ENCODE assay signal across 8 mouse cellular contexts in genomic region chr13:110097424-110098050, GRCm38 (mm10).
DNase-seq lines count a peak whose midpoint lies in the region; ATAC-seq and TF ChIP-seq lines count a peak whose summit lies in the region.

No protein-coding gene starts in this region.

- 0 out of 2 replicates have a peak overlapping the region, but pooled peaks have one; percentile 24 for H3K27ac ChIP-seq in forebrain, embryonic 16.5 days (ENCODE audit: low read length)
- no peak overlapping the region for H3K27ac ChIP-seq in forebrain, embryonic 11.5 days (ENCODE audit: low read depth, low read length)
- H3K27ac ChIP-seq in lung, embryonic 14.5 days (ENCODE audit: low read depth) = 0 out of 2 replicates have a peak overlapping the region, but pooled peaks have one; percentile 13
- H3K27ac ChIP-seq in lung, postnatal 0 days (ENCODE audit: low read length) = no peak overlapping the region

- H3K9ac ChIP-seq in forebrain, embryonic 16.5 days (replicated peaks; ENCODE audit: low read depth, low read length) = no peak overlapping the region
- H3K9ac ChIP-seq in forebrain, embryonic 11.5 days (ENCODE audit: low read length) = no peak overlapping the region
- H3K9ac ChIP-seq in lung, embryonic 14.5 days = no peak overlapping the region
- no peak overlapping the region for H3K9ac ChIP-seq in lung, postnatal 0 days (replicated peaks; ENCODE audit: low read depth)

- no peak for TF ChIP-seq POLR2A in brain, embryonic 14.5 days (IDR thresholded peaks at IDR 0.05; ENCODE audit: borderline replicate concordance, extremely low read depth, insufficient read depth, insufficient read length, poor library complexity, severe bottlenecking)

- peaks cover 11% of the 10 kb centered on the region for H3K4me1 ChIP-seq in forebrain, embryonic 16.5 days (replicated peaks; ENCODE audit: control insufficient read depth, insufficient read depth, low read length)
- no peaks in the 10 kb centered on the region; the same call in 1 of the 2 replicates for H3K4me1 ChIP-seq in forebrain, embryonic 11.5 days (replicated peaks; ENCODE audit: control insufficient read depth, insufficient read depth, low read length)
- H3K4me1 ChIP-seq in lung, embryonic 14.5 days (ENCODE audit: insufficient read depth) = no peaks in the 10 kb centered on the region
- no peaks in the 10 kb centered on the region for H3K4me1 ChIP-seq in lung, postnatal 0 days (ENCODE audit: insufficient read depth, low read depth, low read length)

- no peak overlapping the region for H3K4me3 ChIP-seq in forebrain, embryonic 16.5 days (replicated peaks; ENCODE audit: low read length)
- no peak overlapping the region for H3K4me3 ChIP-seq in forebrain, embryonic 11.5 days (ENCODE audit: low read depth, low read length)
- no peak overlapping the region for H3K4me3 ChIP-seq in lung, embryonic 14.5 days (ENCODE audit: low read depth, low read length)
- no peak overlapping the region for H3K4me3 ChIP-seq in lung, postnatal 0 days (ENCODE audit: low read depth, low read length)

- no peaks in the 10 kb centered on the region for H3K27me3 ChIP-seq in forebrain, embryonic 16.5 days (replicated peaks; ENCODE audit: control insufficient read depth, insufficient read depth, low read length)
- no peaks in the 10 kb centered on the region for H3K27me3 ChIP-seq in forebrain, embryonic 11.5 days (ENCODE audit: control insufficient read depth, insufficient read depth, low read length)
- no peaks in the 10 kb centered on the region for H3K27me3 ChIP-seq in lung, embryonic 14.5 days (ENCODE audit: insufficient read depth, low read length)
- no peaks in the 10 kb centered on the region for H3K27me3 ChIP-seq in lung, postnatal 0 days (replicated peaks; ENCODE audit: insufficient read depth, low read length)

- no peak overlapping the region for H3K4me2 ChIP-seq in forebrain, embryonic 16.5 days (ENCODE audit: low read length)
- no peak overlapping the region for H3K4me2 ChIP-seq in forebrain, embryonic 11.5 days (ENCODE audit: low read depth, low read length, severe bottlenecking)
- no peak overlapping the region for H3K4me2 ChIP-seq in lung, embryonic 14.5 days
- no peak overlapping the region for H3K4me2 ChIP-seq in lung, postnatal 0 days (replicated peaks; ENCODE audit: low read depth, low read length)

- ATAC-seq in forebrain, embryonic 16.5 days = 0 out of 2 replicates have a peak, but pooled peaks have one; percentile 35
- ATAC-seq in forebrain, embryonic 11.5 days (replicated peaks; ENCODE audit: low FRiP score) = no peak
- ATAC-seq in lung, embryonic 14.5 days (ENCODE audit: insufficient read depth) = no peak; the same call in 1 of the 2 replicates
- ATAC-seq in lung, postnatal 0 days = no peak

- intact Hi-C loops in left cerebral cortex, postnatal 4 days (cut with DNase I) = no loop called here

- no peaks in the 10 kb centered on the region for H3K36me3 ChIP-seq in forebrain, embryonic 16.5 days (ENCODE audit: control insufficient read depth, insufficient read depth)
- H3K36me3 ChIP-seq in forebrain, embryonic 11.5 days (ENCODE audit: control insufficient read depth, insufficient read depth, low read length) = no peaks in the 10 kb centered on the region
- no peaks in the 10 kb centered on the region for H3K36me3 ChIP-seq in lung, embryonic 14.5 days (ENCODE audit: insufficient read depth)
- H3K36me3 ChIP-seq in lung, postnatal 0 days (ENCODE audit: insufficient read depth, low read length) = no peaks in the 10 kb centered on the region

- WGBS in forebrain, embryonic 16.5 days = 78% methylated on average over 6 of the region's 6 CpGs
- 85% methylated on average over 6 of the region's 6 CpGs for WGBS in forebrain, embryonic 11.5 days
- 67% methylated on average over 6 of the region's 6 CpGs for WGBS in lung, embryonic 14.5 days
- 71% methylated on average over 6 of the region's 6 CpGs for WGBS in lung, postnatal 0 days

- TF ChIP-seq CTCF in lung, embryonic 14.5 days (IDR thresholded peaks at IDR 0.05; ENCODE audit: low read depth) = no peak
- TF ChIP-seq CTCF in lung, postnatal 0 days (IDR thresholded peaks at IDR 0.05) = no peak
- no peak for TF ChIP-seq CTCF in brain, embryonic 14.5 days (IDR thresholded peaks at IDR 0.05; ENCODE audit: borderline replicate concordance, extremely low read depth, insufficient read depth, insufficient read length)

- H3K9me3 ChIP-seq in forebrain, embryonic 16.5 days (ENCODE audit: control insufficient read depth, low read length) = peaks cover 5% of the 10 kb centered on the region; the same call in 1 of the 2 replicates
- H3K9me3 ChIP-seq in forebrain, embryonic 11.5 days (ENCODE audit: control insufficient read depth, low read length) = no peaks in the 10 kb centered on the region
- no peaks in the 10 kb centered on the region for H3K9me3 ChIP-seq in lung, embryonic 14.5 days (ENCODE audit: low read depth, low read length)
- no peaks in the 10 kb centered on the region for H3K9me3 ChIP-seq in lung, postnatal 0 days (ENCODE audit: low read length)

- TF ChIP-seq EP300 in lung, postnatal 0 days (IDR thresholded peaks at IDR 0.05) = no peak

- no peak for DNase-seq in forebrain, embryonic 11.5 days (ENCODE audit: low spot score)
- peak; percentile 62 for DNase-seq in lung, embryonic 14.5 days
- no peak for DNase-seq in lung, postnatal 0 days (ENCODE audit: low spot score)
- DNase-seq in brain, embryonic 14.5 days (ENCODE audit: low read depth) = peak; percentile 72
- peak; percentile 64 for DNase-seq in left cerebral cortex, postnatal 4 days
- no peak for DNase-seq in adrenal gland, postnatal 25 days
- no peak for DNase-seq in liver

Comparison
In these comparisons a context has a peak if more than half of its experiments do, and no peak if none do; other contexts are left out.
1. H3K27ac ChIP-seq: peak in forebrain, embryonic 16.5 days (single experiment) and lung, embryonic 14.5 days (single experiment); none in forebrain, embryonic 11.5 days (single experiment) and lung, postnatal 0 days (single experiment).
2. DNase-seq: peak in lung, embryonic 14.5 days (single experiment), brain, embryonic 14.5 days (single experiment) and left cerebral cortex, postnatal 4 days (single experiment); none in forebrain, embryonic 11.5 days (single experiment), lung, postnatal 0 days (single experiment), adrenal gland, postnatal 25 days (single experiment) and liver (single experiment).